Mouse (Mus musculus): ENCODE data around the gene Pitpnm1. TPM values are rescaled to one million over a fixed set of nuclear protein-coding genes. Genes with fewer than 3 reads are reported as not detected.

Gene Pitpnm1
- total RNA-seq, 2 experiments from 2014 or later: 25.0 to 26.4 TPM

Other genes starting within 250 kb of the Pitpnm1 start
- gene Chka, start 248.2 kb upstream of the Pitpnm1 start, total RNA-seq (2021): 10 to 100 TPM; 15.1 to 15.7 TPM
- 10 to 100 TPM; 16.0 to 20.4 TPM for gene Tcirg1, start 192.9 kb upstream of the Pitpnm1 start, total RNA-seq (2021)
- gene Ndufs8, start 187.2 kb upstream of the Pitpnm1 start, total RNA-seq (2021): 100 to 1,000 TPM; 438 to 441 TPM
- gene Aldh3b1, start 170.2 kb upstream of the Pitpnm1 start, total RNA-seq (2021): 1 to 10 TPM; 2.6 to 3.2 TPM
- 10 to 100 TPM; 21.7 to 21.9 TPM for gene Unc93b1, start 164.8 kb upstream of the Pitpnm1 start, total RNA-seq (2021)
- gene Aldh3b3, start 141.4 kb upstream of the Pitpnm1 start, total RNA-seq (2021): under 1 TPM; 0.12 to 0.31 TPM
- under 1 TPM; 0.57 to 0.59 TPM for gene Aldh3b2, start 127.7 kb upstream of the Pitpnm1 start, total RNA-seq (2021)
- 10 to 100 TPM; 11.7 to 15.2 TPM for gene Acy3, start 113.4 kb upstream of the Pitpnm1 start, total RNA-seq (2021)
- not detected for gene Tbx10, start 107.2 kb upstream of the Pitpnm1 start, total RNA-seq (2021)
- gene Nudt8, start 99.4 kb upstream of the Pitpnm1 start, total RNA-seq (2021): 10 to 100 TPM; 66.8 to 69.4 TPM
- 1 to 10 TPM; 2.0 to 2.6 TPM for gene Gm49405, start 99.4 kb upstream of the Pitpnm1 start, total RNA-seq (2021)
- 10 to 100 TPM; 73.8 to 83.6 TPM for gene Doc2g, start 96.7 kb upstream of the Pitpnm1 start, total RNA-seq (2021)
- 1,000 to 10,000 TPM; 1,061 to 1,067 TPM for gene Ndufv1, start 87.2 kb upstream of the Pitpnm1 start, total RNA-seq (2021)
- gene Gstp1, start 62.0 kb upstream of the Pitpnm1 start, total RNA-seq (2021): 100 to 1,000 TPM; 257 to 271 TPM
- gene Gstp2, start 54.0 kb upstream of the Pitpnm1 start, total RNA-seq (2021): 10 to 100 TPM; 80.8 to 90.7 TPM
- gene Gstp3, start 40.4 kb upstream of the Pitpnm1 start, total RNA-seq (2021): not detected
- gene Cabp2, start 18.4 kb upstream of the Pitpnm1 start, total RNA-seq (2021): not detected
- 10 to 100 TPM; 24.2 to 27.5 TPM for gene Cdk2ap2, start 2.8 kb upstream of the Pitpnm1 start, total RNA-seq (2021)
- gene Aip, start 25.9 kb downstream of the Pitpnm1 start, total RNA-seq (2021): 10 to 100 TPM; 47.0 to 60.6 TPM
- not detected for gene Gpr152, start 39.8 kb downstream of the Pitpnm1 start, total RNA-seq (2021)
- not detected for gene Cabp4, start 44.0 kb downstream of the Pitpnm1 start, total RNA-seq (2021)
- 10 to 100 TPM; 61.9 to 70.9 TPM for gene Coro1b, start 48.6 kb downstream of the Pitpnm1 start, total RNA-seq (2021)
- gene Ptprcap, start 53.6 kb downstream of the Pitpnm1 start, total RNA-seq (2021): 1 to 10 TPM; 3.2 to 6.7 TPM
- 10 to 100 TPM; 21.6 to 23.6 TPM for gene Rps6kb2, start 63.4 kb downstream of the Pitpnm1 start, total RNA-seq (2021)
- gene Carns1, start 75.5 kb downstream of the Pitpnm1 start, total RNA-seq (2021): 10 to 100 TPM; 36.1 to 43.3 TPM
- gene Tbc1d10c, start 91.3 kb downstream of the Pitpnm1 start, total RNA-seq (2021): 1 to 10 TPM; 4.0 to 7.5 TPM
- 100 to 1,000 TPM; 368 to 404 TPM for gene Ppp1ca, start 92.1 kb downstream of the Pitpnm1 start, total RNA-seq (2021)
- gene Rad9a, start 101.7 kb downstream of the Pitpnm1 start, total RNA-seq (2021): 1 to 10 TPM; 4.7 to 5.0 TPM
- gene Clcf1, start 114.2 kb downstream of the Pitpnm1 start, total RNA-seq (2021): 1 to 10 TPM; 1.6 to 2.0 TPM
- gene AC109138.7, start 114.4 kb downstream of the Pitpnm1 start, total RNA-seq (2021): not detected
- 10 to 100 TPM in 1 of 2 experiments, 1 to 10 TPM in 1; 9.5 to 10.8 TPM for gene Pold4, start 131.9 kb downstream of the Pitpnm1 start, total RNA-seq (2021)
- 1 to 10 TPM; 7.2 to 9.9 TPM for gene Ssh3, start 169.2 kb downstream of the Pitpnm1 start, total RNA-seq (2021)
- gene Ankrd13d, start 183.1 kb downstream of the Pitpnm1 start, total RNA-seq (2021): 1 to 10 TPM; 1.0 to 1.4 TPM
- gene Grk2, start 206.2 kb downstream of the Pitpnm1 start, total RNA-seq (2021): 10 to 100 TPM; 54.1 to 59.4 TPM

Data from heart, postnatal 14 days (tissue).